Mouse (Mus musculus) frontal cortex, postnatal 10 days (tissue): ENCODE data around the gene Ranbp6.

Experiments
- DNase-seq, 2 experiments: peaks; one replicate each; pipeline ENCODE4 v3.0.0; 2022; ENCODE audit warnings: low spot score in 2 of 2, mixed read lengths in 1 of 2

Gene Ranbp6

DNA sequence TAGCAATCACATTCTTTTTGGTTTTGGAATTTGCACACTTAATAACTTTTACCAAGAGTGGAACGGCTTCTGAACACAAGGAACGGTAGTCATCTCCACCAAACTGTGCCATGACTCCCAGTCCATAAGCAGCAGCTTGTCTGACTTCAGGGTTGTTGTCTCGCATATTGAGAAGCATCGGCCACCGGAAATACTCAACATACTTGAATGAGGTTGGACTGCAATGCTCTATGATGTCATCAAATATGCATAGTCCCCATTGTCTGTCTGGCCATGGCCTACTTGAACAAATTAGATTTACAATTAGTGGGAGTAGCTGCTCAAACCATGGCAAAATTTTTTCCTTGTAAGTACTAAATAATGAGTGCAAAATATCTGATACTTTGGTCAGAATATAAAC, 2.8 kb downstream of the Ranbp6 start:
- DNase-seq = no peak

DNA sequence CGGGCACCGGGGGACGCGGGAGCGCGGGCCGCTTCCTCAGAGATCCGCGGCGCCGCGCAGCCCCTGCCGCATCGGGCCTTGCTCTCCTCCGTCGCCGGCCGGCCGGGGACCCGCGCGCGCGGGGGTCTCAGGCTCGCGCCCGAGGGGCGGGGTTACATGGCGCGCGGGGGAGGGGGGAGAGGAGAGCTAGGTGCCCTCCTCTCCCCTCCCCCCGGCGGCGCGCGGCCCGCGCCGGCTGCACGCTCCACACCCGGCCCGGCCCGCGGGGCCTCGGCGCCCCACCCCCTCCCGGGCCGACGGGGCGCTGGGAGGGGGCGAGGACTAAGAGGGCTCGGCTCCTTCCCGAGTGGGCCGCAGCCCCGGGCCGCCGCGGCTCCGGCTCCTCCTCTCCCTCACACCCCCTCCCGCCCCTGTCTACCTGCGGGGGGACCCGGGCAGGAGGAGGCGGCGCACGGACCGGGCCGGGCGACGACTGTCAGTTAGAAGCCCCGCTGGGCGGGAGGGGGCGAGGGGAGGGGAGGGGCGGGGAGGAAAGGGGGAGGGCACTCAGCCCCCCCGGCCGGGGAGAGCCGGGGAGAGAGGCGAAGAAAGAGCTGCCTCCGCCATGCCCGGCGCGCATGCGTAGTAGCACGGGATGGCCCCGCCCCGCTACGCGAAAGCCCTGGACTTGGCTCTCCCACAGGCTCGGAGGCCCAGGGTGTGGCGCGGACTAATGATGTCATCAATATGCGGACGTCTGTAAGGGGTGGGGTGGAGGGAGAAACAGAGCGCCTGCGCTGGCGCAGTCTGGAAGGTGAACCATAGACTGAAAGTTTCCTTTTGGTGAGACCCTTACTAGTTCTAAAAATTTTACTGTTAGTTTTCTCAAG, 6.6 kb downstream of the Ranbp6 start, which contains the start of gene 9930021J03Rik:
Gene 9930021J03Rik, minus strand, starts transcription at position 73 of the 869 bp plus-strand sequence.
- peak; percentile 96 to 98 for DNase-seq

DNA sequence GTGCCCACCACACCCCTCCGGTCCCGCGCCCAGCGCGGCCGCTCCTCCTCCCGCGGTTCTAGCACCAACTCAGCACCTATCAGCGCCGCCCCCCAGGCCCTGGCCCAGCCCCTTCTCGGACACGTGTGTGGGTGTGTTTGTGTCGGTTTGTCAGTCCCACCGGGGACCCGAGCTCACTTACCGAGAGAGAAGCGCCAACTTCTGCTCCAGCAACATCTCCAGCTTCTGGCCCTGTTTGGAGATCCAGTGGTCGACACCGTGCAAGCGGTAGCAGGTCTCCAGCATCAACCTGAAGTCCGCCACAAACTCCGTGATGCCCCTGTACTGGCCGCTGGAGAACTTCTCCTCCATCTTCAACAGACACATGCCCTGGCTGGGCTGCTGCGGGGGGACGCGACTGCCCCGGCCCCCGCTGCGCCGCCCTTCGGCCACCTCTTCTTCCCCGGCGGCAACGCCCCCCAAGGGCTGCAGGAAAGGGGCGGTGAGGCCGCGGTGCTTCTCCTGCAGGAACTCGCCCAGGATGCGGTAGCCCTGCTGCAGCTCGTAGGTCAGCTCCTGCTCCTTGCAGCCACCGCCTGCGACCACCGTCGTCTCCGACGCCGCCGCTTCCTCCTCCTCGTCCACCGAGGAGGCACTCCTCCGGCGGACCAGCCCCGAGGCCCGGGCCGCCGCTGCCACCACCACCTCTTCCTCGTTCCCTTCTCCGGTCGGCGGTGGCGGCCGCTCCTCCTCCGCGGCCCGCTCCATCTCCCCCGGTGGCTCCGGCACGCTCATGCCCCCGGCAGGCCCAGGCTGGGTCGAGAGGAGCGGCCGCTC, 7.5 kb downstream of the Ranbp6 start:
- peak; percentile 45 to 62 for DNase-seq

DNA sequence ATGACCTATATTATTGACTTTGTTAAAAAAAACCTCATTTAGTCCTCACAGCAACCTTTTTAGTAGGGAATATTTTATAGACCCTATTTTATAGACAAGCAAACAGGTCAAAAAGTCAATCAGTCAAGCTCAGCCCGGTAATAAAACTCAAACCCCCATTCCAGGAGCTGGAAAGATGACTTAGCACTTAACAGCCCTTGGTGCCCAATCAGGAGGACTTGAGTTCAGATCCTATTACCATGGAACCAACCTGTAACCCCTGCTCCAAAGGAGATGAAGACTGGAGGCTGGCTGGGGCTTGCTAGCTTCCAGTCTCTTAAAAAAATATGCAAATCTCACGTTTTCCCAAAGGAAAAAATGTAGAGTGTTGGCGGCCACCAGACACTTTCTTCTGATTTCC, 8.8 kb downstream of the Ranbp6 start:
- DNase-seq = no peak

DNA sequence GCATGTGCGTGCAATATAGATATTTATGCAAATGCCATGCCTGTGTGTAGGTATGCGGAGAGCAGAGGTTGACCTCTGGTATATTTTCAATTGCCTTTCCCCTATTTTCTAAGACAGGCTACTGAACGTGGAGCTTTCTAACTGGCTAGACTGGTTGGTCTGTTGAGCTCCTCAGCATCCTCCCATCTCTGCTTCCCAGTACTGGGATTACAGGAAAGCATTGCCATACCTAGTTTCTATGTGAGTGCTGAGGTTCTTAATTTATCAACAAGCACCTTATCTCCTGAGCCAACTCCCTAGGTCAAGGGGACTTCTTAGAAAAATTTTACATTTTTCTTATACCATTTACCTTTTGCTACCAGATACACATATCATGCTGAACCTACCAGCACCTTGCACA, 15.4 kb downstream of the Ranbp6 start:
- DNase-seq = no peak

DNA sequence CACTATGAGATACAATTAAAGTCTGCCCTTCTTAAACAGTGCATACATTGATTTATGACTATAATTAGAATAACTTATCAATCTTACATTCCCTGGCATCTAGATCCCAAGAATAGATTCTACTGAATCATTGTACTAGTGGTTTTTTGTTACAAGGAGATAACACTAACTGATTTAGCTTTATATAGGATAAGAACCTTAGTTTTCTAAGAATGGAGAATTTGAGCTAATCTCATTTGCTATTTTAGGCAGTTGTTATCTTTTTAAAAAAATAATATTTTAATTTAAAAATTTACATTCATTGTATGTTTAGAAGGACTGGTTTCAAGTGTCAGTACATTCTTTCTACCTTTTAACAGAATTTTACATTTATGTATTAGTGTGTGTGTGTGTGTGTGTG, 24.8 kb downstream of the Ranbp6 start:
- no peak for DNase-seq

DNA sequence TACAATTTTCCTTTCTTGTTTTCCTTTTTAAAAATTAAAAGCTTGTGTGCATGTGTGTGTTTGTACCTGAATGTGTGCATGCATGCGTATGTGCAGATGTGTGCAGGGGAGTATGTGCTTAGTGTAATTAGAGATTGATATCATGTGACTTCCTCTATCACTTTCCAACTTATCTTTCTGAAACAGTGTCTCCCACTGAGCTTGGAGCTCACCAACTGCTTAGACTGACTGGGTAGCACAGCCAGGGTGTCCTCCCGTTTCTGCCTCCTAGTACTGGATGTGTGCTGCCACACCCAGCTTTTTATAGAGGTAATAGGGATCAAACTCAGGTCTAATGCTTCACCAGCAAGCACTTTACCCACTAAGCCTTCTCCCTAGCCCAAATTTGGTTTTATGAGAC, 29.9 kb downstream of the Ranbp6 start:
- no peak for DNase-seq
